In genomic region chr8:93140696-93141095, GRCm38 (mm10) we compare ENCODE assay signal across 10 mouse cellular contexts. TPM values are rescaled to one million over a fixed set of nuclear protein-coding genes. Genes with fewer than 3 reads are reported as not detected.
DNase-seq lines count a peak whose midpoint lies in the region; ATAC-seq and TF ChIP-seq lines count a peak whose summit lies in the region.
"Had no signal": no experiment of that assay in that cellular context is flagged by ENCODE, and none has a peak within 500 bp of the region (broad histone marks: within the 10 kb centered on the region; RNA-seq: fewer than 3 reads in every experiment).

No protein-coding gene starts in this region.

- no peak for ATAC-seq in heart, embryonic 11.5 days (replicated peaks; ENCODE audit: insufficient number of reproducible peaks, low FRiP score, low TSS enrichment)

- H3K4me1 ChIP-seq in heart, adult 2 months (ENCODE audit: control insufficient read depth, insufficient read depth, low read length) = no peaks in the 10 kb centered on the region
- no peaks in the 10 kb centered on the region for H3K4me1 ChIP-seq in heart, embryonic 11.5 days (ENCODE audit: control insufficient read depth, insufficient read depth, low read length)
- H3K4me1 ChIP-seq in embryonic facial prominence, embryonic 10.5 days = no peaks in the 10 kb centered on the region
- H3K4me1 ChIP-seq in lung, adult 2 months (ENCODE audit: control insufficient read depth, insufficient read depth, low read length) = no peaks in the 10 kb centered on the region

- intact Hi-C loops in heart, adult 2 months (cut with DNase I) = loop anchor here (5.0 kb wide), 2 partner anchors 128 to 257 kb away; no protein-coding TSS in a partner anchor

- no peaks in the 10 kb centered on the region for H3K9me3 ChIP-seq in heart, embryonic 11.5 days (replicated peaks; ENCODE audit: control insufficient read depth, low read length)
- no peaks in the 10 kb centered on the region for H3K9me3 ChIP-seq in embryonic facial prominence, embryonic 10.5 days

- no peak overlapping the region for H3K4me3 ChIP-seq in heart, adult 2 months
- no peak overlapping the region for H3K4me3 ChIP-seq in heart, embryonic 11.5 days (ENCODE audit: low read depth, low read length)
- no peak overlapping the region for H3K4me3 ChIP-seq in embryonic facial prominence, embryonic 10.5 days
- no peak overlapping the region for H3K4me3 ChIP-seq in lung, adult 2 months (replicated peaks; ENCODE audit: extremely low read depth, low read depth, low read length)
- H3K4me3 ChIP-seq: myocyte had no signal

- 49% methylated on average over 1 of the region's 1 CpGs for WGBS in heart, adult 2 months
- 53% methylated on average over 1 of the region's 1 CpGs for WGBS in heart, embryonic 11.5 days (ENCODE audit: insufficient replicate concordance)
- WGBS in embryonic facial prominence, embryonic 10.5 days = 50% methylated on average over 1 of the region's 1 CpGs
- 38% methylated on average over 1 of the region's 1 CpGs for WGBS in lung, adult 2 months

- TF ChIP-seq EP300 in heart, adult 2 months (IDR thresholded peaks at IDR 0.05; ENCODE audit: insufficient read depth, low read depth, low read length) = no peak

- H3K36me3 ChIP-seq in heart, adult 2 months (ENCODE audit: control insufficient read depth, insufficient read depth, low read length) = no peaks in the 10 kb centered on the region
- no peaks in the 10 kb centered on the region for H3K36me3 ChIP-seq in heart, embryonic 11.5 days (ENCODE audit: control insufficient read depth, insufficient read depth, low read length)
- H3K36me3 ChIP-seq in embryonic facial prominence, embryonic 10.5 days (replicated peaks) = no peaks in the 10 kb centered on the region
- H3K36me3 ChIP-seq: G1E had no signal

- TF ChIP-seq CTCF in heart, adult 2 months (IDR thresholded peaks at IDR 0.05) = peak; percentile 75
- no peak for TF ChIP-seq CTCF in lung, adult 2 months (IDR thresholded peaks at IDR 0.05; ENCODE audit: insufficient read depth, low read length)

- no peak overlapping the region for H3K9ac ChIP-seq in heart, adult 2 months (ENCODE audit: low read depth, low read length)
- H3K9ac ChIP-seq in heart, embryonic 11.5 days (ENCODE audit: low read depth, low read length) = no peak overlapping the region

- H3K27ac ChIP-seq in heart, adult 2 months = no peak overlapping the region
- H3K27ac ChIP-seq in heart, embryonic 11.5 days (ENCODE audit: low read depth, low read length) = no peak overlapping the region
- H3K27ac ChIP-seq in embryonic facial prominence, embryonic 10.5 days (replicated peaks) = no peak overlapping the region

- TF ChIP-seq POLR2A in heart, adult 2 months (IDR thresholded peaks at IDR 0.05; ENCODE audit: insufficient read depth, low read depth, low read length) = no peak
- TF ChIP-seq POLR2A in lung, adult 2 months (IDR thresholded peaks at IDR 0.05; ENCODE audit: borderline replicate concordance, extremely low read depth, low read depth, low read length) = no peak

- H3K4me2 ChIP-seq in heart, embryonic 11.5 days = no peak overlapping the region

- DNase-seq in heart, adult 2 months = peak; percentile 14 to 20
- peak; percentile 13 for DNase-seq in 3134 (ENCODE audit: extremely low read depth, insufficient read length, low spot score)
- peak; percentile 19 for DNase-seq in adrenal gland, adult 8-10 months
- peak; percentile 22 for DNase-seq in embryonic facial prominence, embryonic 10.5 days (ENCODE audit: low spot score)
- peak; percentile 62 for DNase-seq in kidney, postnatal 14 days
- peak; percentile 33 for DNase-seq in lung, adult 2 months
- DNase-seq in spleen, postnatal 14 days (ENCODE audit: low spot score in 2 of 2) = no peak

- no peaks in the 10 kb centered on the region for H3K27me3 ChIP-seq in heart, adult 2 months (ENCODE audit: control insufficient read depth, insufficient read depth, low read length)
- no peaks in the 10 kb centered on the region for H3K27me3 ChIP-seq in heart, embryonic 11.5 days (ENCODE audit: control insufficient read depth, insufficient read depth, low read length)
- H3K27me3 ChIP-seq in embryonic facial prominence, embryonic 10.5 days (replicated peaks; ENCODE audit: low read depth, poor library complexity, severe bottlenecking) = no peaks in the 10 kb centered on the region

- no peaks in the 10 kb centered on the region for H3K79me2 ChIP-seq in heart, adult 2 months (replicated peaks; ENCODE audit: control insufficient read depth, insufficient read depth, low read length)

RNA-seq across cellular contexts. Expression of gene Ces1c, which starts 9.6 kb away (rescaled TPM):
- total RNA-seq in heart, adult 2 months (2021) = not detected
- 0.94 TPM in 1 of 2 replicates, not detected in the other for polyA plus RNA-seq in heart, adult 2 months (2012; rRNA removed)
- polyA plus RNA-seq in heart, embryonic 11.5 days (2014; fragmentation: Nextera tagmentation; extraction: Ambion mirVana) = not detected in 2 replicates
- 1 to 10 TPM in 1 of 4 experiments, under 1 TPM in 2, not detected in 1; 0.24 to 2.0 (median 0.73) TPM for total RNA-seq in adrenal gland, adult 8-10 months (2022)
- polyA plus RNA-seq in embryonic facial prominence, embryonic 10.5 days (2016; fragmentation: Nextera tagmentation; extraction: Ambion mirVana) = not detected in 2 replicates
- polyA plus RNA-seq in lung, adult 2 months (2012; rRNA removed) = 0.22 and 0.34 TPM in 2 replicates
- total RNA-seq: G1E had no signal
- polyA plus RNA-seq: G1E, myocyte had no signal

RNA-seq across cellular contexts. Expression of gene Ces1d, which starts 56.9 kb away (rescaled TPM):
- 100 to 1,000 TPM; 276 to 286 TPM for total RNA-seq in heart, adult 2 months (2021)
- 243 and 410 TPM in 2 replicates for polyA plus RNA-seq in heart, adult 2 months (2012; rRNA removed)
- 0.43 TPM in 1 of 2 replicates, not detected in the other for polyA plus RNA-seq in heart, embryonic 11.5 days (2014; fragmentation: Nextera tagmentation; extraction: Ambion mirVana)
- 100 to 1,000 TPM in 3 of 4 experiments, 10 to 100 TPM in 1; 62.1 to 230 (median 170) TPM for total RNA-seq in adrenal gland, adult 8-10 months (2022)
- 1.7 and 1.8 TPM in 2 replicates for polyA plus RNA-seq in embryonic facial prominence, embryonic 10.5 days (2016; fragmentation: Nextera tagmentation; extraction: Ambion mirVana)
- 654 and 895 TPM in 2 replicates for polyA plus RNA-seq in lung, adult 2 months (2012; rRNA removed)
- total RNA-seq: G1E had no signal
- polyA plus RNA-seq: G1E, myocyte had no signal

Comparison
In these comparisons a context has a peak if more than half of its experiments do, and no peak if none do; other contexts are left out.
1. RNA of gene Ces1d, which starts 56.9 kb away (polyA plus RNA-seq): 654 to 895 TPM in lung, adult 2 months and 243 to 410 TPM in heart, adult 2 months; 1.7 to 1.8 TPM in embryonic facial prominence, embryonic 10.5 days and 0.43 TPM in heart, embryonic 11.5 days; every median in the first group is over 10 times any median in the second.
2. DNase-seq: peak in heart, adult 2 months (2 of 2), 3134 (single experiment), adrenal gland, adult 8-10 months (single experiment), embryonic facial prominence, embryonic 10.5 days (single experiment), kidney, postnatal 14 days (single experiment) and lung, adult 2 months (single experiment); none in spleen, postnatal 14 days (0 of 2).